Mouse (Mus musculus): ENCODE data around the gene Bmp5. TPM values are rescaled to one million over a fixed set of nuclear protein-coding genes. Genes with fewer than 3 reads are reported as not detected.

Bmp5 gene
- polyA plus RNA-seq, 1 experiment, result 8.3 TPM

DNA sequence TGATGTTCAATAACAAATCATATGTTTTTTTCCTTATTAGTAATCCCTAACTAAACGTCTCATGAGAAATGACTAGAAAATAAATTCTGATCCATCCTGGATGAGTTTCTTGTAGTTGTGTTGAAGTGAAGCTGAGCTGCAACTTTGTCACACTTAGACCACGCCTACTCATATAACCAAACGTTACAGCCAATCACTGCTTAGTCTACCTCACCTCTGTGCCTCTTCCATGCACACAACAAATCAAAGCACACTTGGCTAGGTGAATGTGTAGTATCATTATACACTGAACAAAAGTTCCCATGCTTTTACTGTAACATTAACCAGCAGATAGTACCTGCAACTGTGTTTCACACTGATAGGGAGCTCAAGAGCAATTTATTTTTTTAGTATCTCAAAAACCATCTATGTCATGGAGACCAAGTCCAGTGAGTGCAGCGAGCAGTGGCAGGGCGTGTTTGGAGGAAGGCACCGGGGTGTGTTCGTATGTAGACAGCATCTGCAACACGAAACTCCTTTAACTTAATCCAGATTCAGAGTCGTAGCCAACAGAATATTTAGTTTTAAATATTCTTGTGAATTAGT lies 3.7 kb downstream of the Bmp5 start:
- no peaks in the 10 kb centered on the region for H3K27me3 ChIP-seq (ENCODE audit: control insufficient read depth, insufficient read depth, low read length)
- no peak overlapping the region for H3K27ac ChIP-seq (ENCODE audit: insufficient read depth, low read length)
- peak overlapping the region; percentile 51 for H3K4me3 ChIP-seq (replicated peaks; ENCODE audit: insufficient read depth, low read depth, low read length)
- TF ChIP-seq POLR2A (IDR thresholded peaks at IDR 0.05; ENCODE audit: borderline replicate concordance, insufficient read depth, low read length) (no peak), CTCF (IDR thresholded peaks at IDR 0.05; ENCODE audit: borderline replicate concordance, insufficient read depth, low read depth, low read length) (no peak)
- WGBS, result 52% methylated on average over 9 of the region's 9 CpGs
- H3K4me1 ChIP-seq (ENCODE audit: control insufficient read depth, insufficient read depth, low read length), result peaks cover 2% of the 10 kb centered on the region; the same call in 1 of the 2 replicates
- peak in 1 of 2 experiments; percentile 59 for DNase-seq

DNA sequence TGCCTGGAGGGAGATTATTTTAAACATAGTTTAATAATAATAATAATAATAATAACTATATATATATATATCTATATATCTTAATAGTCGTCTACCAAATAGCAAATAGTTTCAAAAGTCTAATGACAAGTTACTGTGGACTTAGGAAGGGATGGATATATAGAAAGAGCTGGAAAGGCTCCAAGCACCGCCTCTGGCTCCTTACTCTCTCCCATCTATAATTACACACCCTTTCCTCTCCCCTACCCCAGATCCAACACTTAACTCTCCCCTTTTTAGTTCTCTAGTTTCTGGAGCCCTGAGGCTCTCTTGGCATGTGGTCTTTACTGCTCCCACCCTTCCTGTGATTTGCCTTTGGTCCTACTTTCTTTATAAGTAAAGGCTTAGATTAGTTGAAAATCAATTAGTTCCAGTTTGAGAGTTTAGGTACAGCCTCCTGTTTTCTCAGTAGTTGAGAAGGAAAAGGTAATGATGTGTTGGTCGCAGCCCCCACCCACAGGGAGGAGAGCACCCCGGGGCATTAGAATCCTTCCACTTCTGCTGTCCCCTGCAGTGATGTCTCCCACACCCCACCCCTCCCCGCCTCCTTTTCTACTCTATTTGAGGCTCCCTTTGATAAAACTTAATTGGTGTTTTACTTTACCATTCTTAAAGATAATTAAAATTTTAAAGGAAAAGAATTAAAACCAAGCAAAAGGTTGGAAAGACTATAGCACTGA lies 5.6 kb downstream of the Bmp5 start:
- DNase-seq, result no peak
- H3K4me1 ChIP-seq (ENCODE audit: control insufficient read depth, insufficient read depth, low read length), result peaks cover 4% of the 10 kb centered on the region
- no peak overlapping the region for H3K27ac ChIP-seq (ENCODE audit: insufficient read depth, low read length)
- WGBS, result 34% methylated on average over 5 of the region's 5 CpGs
- peak overlapping the region; percentile 39 for H3K4me3 ChIP-seq (replicated peaks; ENCODE audit: insufficient read depth, low read depth, low read length)
- TF ChIP-seq POLR2A (IDR thresholded peaks at IDR 0.05; ENCODE audit: borderline replicate concordance, insufficient read depth, low read length), result no peak
- no peak for TF ChIP-seq CTCF (IDR thresholded peaks at IDR 0.05; ENCODE audit: borderline replicate concordance, insufficient read depth, low read depth, low read length)
- H3K27me3 ChIP-seq (ENCODE audit: control insufficient read depth, insufficient read depth, low read length), result no peaks in the 10 kb centered on the region

DNA sequence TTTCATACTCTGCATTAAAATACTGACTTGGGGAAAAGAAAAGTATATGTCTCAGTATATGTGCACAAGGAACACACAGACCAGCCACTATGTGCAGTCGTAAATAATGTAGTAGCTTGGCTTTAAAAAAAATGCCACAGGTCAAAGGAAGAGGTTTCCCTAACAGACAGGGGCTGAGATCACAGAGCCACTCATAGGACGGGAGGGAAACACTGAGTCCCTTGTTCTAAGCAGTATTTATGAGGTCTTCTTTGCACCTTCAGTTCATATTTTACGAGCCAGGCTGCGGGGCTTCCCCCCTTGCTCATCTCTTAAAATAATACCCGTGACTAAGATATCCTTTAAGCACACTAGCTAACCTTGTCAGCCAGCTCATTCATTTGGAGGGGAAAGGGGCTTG lies 6.4 kb downstream of the Bmp5 start:
- 26% methylated on average over 5 of the region's 5 CpGs for WGBS
- H3K4me1 ChIP-seq (ENCODE audit: control insufficient read depth, insufficient read depth, low read length), result peaks cover 7% of the 10 kb centered on the region

DNA sequence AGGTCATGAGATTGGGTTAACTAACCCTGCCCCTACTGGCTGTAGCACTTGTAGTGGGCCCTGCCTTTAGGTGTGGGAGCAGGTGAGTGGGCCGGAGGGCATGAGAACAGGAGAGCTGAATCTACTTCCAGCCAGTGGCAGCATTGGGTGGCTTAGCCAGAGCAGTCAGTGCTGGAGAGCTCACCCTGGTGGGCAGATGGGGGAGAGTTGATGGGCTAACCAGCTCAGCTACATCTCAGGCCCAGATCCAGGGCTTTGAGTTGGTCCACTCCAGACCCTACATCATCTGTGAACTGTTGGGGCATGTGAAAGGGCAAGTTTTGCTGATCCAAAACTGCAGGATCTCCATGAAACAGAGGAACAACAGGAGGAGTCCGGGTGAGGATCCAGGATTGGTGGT lies 8.4 kb downstream of the Bmp5 start:
- Histone ChIP-seq H3K27ac (ENCODE audit: insufficient read depth, low read length) (peak overlapping the region; percentile 50; the same call in 1 of the 2 replicates), H3K27me3 (ENCODE audit: control insufficient read depth, insufficient read depth, low read length) (no peaks in the 10 kb centered on the region), H3K4me3 (replicated peaks; ENCODE audit: insufficient read depth, low read depth, low read length) (no peak overlapping the region), H3K4me1 (ENCODE audit: control insufficient read depth, insufficient read depth, low read length) (peaks cover 14% of the 10 kb centered on the region)
- DNase-seq, result no peak
- no peak for TF ChIP-seq CTCF (IDR thresholded peaks at IDR 0.05; ENCODE audit: borderline replicate concordance, insufficient read depth, low read depth, low read length)
- no peak for TF ChIP-seq POLR2A (IDR thresholded peaks at IDR 0.05; ENCODE audit: borderline replicate concordance, insufficient read depth, low read length)
- WGBS, result 95% methylated on average over 2 of the region's 2 CpGs

More for the DNA sequence above, 6.4 kb downstream of the Bmp5 start:
- no peaks in the 10 kb centered on the region for H3K27me3 ChIP-seq (ENCODE audit: control insufficient read depth, insufficient read depth, low read length)
- no peak overlapping the region for H3K4me3 ChIP-seq (replicated peaks; ENCODE audit: insufficient read depth, low read depth, low read length)
- H3K27ac ChIP-seq (ENCODE audit: insufficient read depth, low read length), result peak overlapping the region; percentile 60; the same call in 1 of the 2 replicates
- no peak for TF ChIP-seq CTCF (IDR thresholded peaks at IDR 0.05; ENCODE audit: borderline replicate concordance, insufficient read depth, low read depth, low read length)
- no peak for TF ChIP-seq POLR2A (IDR thresholded peaks at IDR 0.05; ENCODE audit: borderline replicate concordance, insufficient read depth, low read length)
- DNase-seq, result no peak

DNA sequence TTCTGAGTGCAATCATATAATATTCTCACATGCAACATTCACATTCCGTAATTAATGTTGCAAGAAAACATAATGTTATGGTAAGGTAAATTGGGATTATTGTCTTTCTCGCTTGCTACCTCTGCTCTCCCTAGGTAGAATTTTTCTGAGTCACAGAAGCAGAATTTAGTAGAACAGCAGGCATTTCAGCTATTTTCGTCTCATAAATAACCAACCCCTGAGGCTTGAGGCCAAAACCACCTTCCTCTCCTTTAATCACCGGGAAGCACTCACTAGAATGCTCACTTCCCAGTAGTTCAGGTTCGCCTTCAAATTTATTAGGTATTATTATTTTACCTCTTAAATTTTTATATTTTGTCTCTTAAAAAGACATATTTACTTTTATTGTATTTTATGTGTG lies 10.8 kb downstream of the Bmp5 start:
- DNase-seq, result peak; percentile 38 to 82
- peaks cover 19% of the 10 kb centered on the region for H3K4me1 ChIP-seq (ENCODE audit: control insufficient read depth, insufficient read depth, low read length)
- peak overlapping the region; percentile 66; the same call in 1 of the 2 replicates for H3K27ac ChIP-seq (ENCODE audit: insufficient read depth, low read length)
- 20% methylated on average over 5 of the region's 5 CpGs for WGBS
- no peaks in the 10 kb centered on the region for H3K27me3 ChIP-seq (ENCODE audit: control insufficient read depth, insufficient read depth, low read length)
- H3K4me3 ChIP-seq (replicated peaks; ENCODE audit: insufficient read depth, low read depth, low read length), result peak overlapping the region; percentile 32
- TF ChIP-seq CTCF (IDR thresholded peaks at IDR 0.05; ENCODE audit: borderline replicate concordance, insufficient read depth, low read depth, low read length), result no peak
- TF ChIP-seq POLR2A (IDR thresholded peaks at IDR 0.05; ENCODE audit: borderline replicate concordance, insufficient read depth, low read length), result 0 out of 2 replicates have a peak, but pooled peaks have one; percentile 9

DNA sequence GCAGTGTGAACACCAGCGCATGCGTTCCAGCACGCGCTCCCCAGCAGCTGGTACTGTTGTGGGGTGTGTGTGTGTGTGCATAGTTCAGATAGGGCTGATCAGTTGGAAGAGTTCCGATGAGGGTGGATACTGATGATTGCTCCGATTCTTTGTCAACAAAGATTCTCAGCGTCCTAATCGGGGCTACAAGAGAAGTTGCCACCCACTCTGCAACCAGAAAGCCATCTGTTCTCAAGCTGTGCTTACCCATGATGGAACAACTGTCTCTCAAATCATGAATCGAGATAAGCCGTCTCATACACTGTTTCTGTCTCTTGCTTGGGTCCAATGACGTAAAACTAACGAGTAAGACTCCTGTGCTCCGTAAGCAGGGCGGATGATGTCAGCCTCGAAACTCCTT lies 12.0 kb downstream of the Bmp5 start:
- Histone ChIP-seq H3K27ac (ENCODE audit: insufficient read depth, low read length) (peak overlapping the region; percentile 17; the same call in 1 of the 2 replicates), H3K27me3 (ENCODE audit: control insufficient read depth, insufficient read depth, low read length) (no peaks in the 10 kb centered on the region), H3K4me1 (ENCODE audit: control insufficient read depth, insufficient read depth, low read length) (peaks cover 19% of the 10 kb centered on the region), H3K4me3 (replicated peaks; ENCODE audit: insufficient read depth, low read depth, low read length) (no peak overlapping the region)
- DNase-seq, result peak in 1 of 2 experiments; percentile 17
- TF ChIP-seq CTCF (IDR thresholded peaks at IDR 0.05; ENCODE audit: borderline replicate concordance, insufficient read depth, low read depth, low read length), result no peak
- TF ChIP-seq POLR2A (IDR thresholded peaks at IDR 0.05; ENCODE audit: borderline replicate concordance, insufficient read depth, low read length), result no peak
- 58% methylated on average over 15 of the region's 15 CpGs for WGBS

DNA sequence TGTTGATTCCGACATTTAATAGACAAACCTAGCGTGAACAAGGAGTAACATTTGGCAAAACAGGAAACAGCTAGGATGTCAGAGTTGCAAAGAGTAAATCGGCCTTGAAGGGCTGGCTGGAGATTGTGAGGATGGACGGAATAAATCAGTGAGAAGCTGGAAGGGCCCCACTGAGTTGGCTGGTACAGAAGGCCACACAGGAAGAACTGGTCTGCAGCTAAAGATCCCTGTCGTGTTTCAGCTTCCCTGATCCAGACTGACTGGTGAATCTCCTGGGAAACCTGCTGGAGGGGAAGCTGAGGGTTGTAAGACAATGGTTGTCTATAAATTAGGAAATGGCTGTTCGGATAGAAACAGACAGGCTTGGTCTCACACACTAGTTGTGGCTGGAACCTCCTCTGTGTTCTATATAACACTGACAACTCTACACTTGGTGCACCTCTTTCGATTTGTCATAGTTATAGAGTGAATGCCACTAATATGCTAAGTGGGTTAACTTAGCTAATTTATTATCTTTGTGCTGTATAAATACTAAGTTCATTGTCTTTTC lies 14.8 kb downstream of the Bmp5 start:
- TF ChIP-seq POLR2A (IDR thresholded peaks at IDR 0.05; ENCODE audit: borderline replicate concordance, insufficient read depth, low read length), result no peak
- no peak for TF ChIP-seq CTCF (IDR thresholded peaks at IDR 0.05; ENCODE audit: borderline replicate concordance, insufficient read depth, low read depth, low read length)
- peak; percentile 37 to 62 for DNase-seq
- H3K27me3 ChIP-seq (ENCODE audit: control insufficient read depth, insufficient read depth, low read length), result no peaks in the 10 kb centered on the region
- peaks cover 16% of the 10 kb centered on the region for H3K4me1 ChIP-seq (ENCODE audit: control insufficient read depth, insufficient read depth, low read length)
- H3K27ac ChIP-seq (ENCODE audit: insufficient read depth, low read length), result peak overlapping the region; percentile 37; the same call in 1 of the 2 replicates
- WGBS, result 14% methylated on average over 7 of the region's 7 CpGs
- no peak overlapping the region for H3K4me3 ChIP-seq (replicated peaks; ENCODE audit: insufficient read depth, low read depth, low read length)

Measured in cerebellum, adult 2 months (tissue).